Mouse (Mus musculus) ES-E14 (cell line): ENCODE measurements around the gene Cabp1.

Experiments
- CHD2 ChIP-seq: IDR thresholded peaks from 2 replicates; pipeline ENCODE4 v1.6.1; 2014; ENCODE audit warnings: mild to moderate bottlenecking, low read depth, low read length, inconsistent platforms
- HCFC1 ChIP-seq: IDR thresholded peaks from 2 replicates; pipeline ENCODE4 v1.6.1; 2012; ENCODE audit warnings: low read length, inconsistent platforms, borderline replicate concordance; ENCODE audit not compliant: insufficient read depth
- MAFK ChIP-seq: IDR thresholded peaks from 2 replicates; pipeline ENCODE4 v1.6.1; 2014; ENCODE audit warnings: mild to moderate bottlenecking, low read depth, low read length, inconsistent platforms; ENCODE audit not compliant: insufficient read depth
- ZNF384 ChIP-seq: IDR thresholded peaks from 2 replicates; pipeline ENCODE4 v1.6.1; 2012; ENCODE audit warnings: low read depth, low read length, inconsistent platforms

GRCm38 (mm10) chr5:115181248-115181940 is 12.8 kb downstream of the Cabp1 start:
- TF ChIP-seq ZNF384 (no peak), CHD2 (no peak), HCFC1 (no peak), MAFK (no peak)
